Mouse (Mus musculus) mouse embryonic stem cell (cell line): ENCODE measurements at regions not wholly inside any gene's neighbourhood (a gene's known extent, or its start where the extent isn't known, plus 50 kb on each side); places are given as distances from the start of the nearest gene placed in this dataset.
"Not testable (repeated sequence)": the region's sequence is repeated elsewhere in the genome, so short reads cannot be mapped to it uniquely, and the experiment has no call there.

Experiments
- in situ Hi-C, 2 experiments: fragments of 300-500 bp; cut with MboI; formaldehyde crosslinking; loops; 1 replicate in 1 of 2; 3 replicates in 1 of 2; pipeline ENCODE4 v1.14.3; 2019 to 2020; ENCODE audit warnings: low sequenced_read_pairs in 2 of 2, low pct_unique_long_range_greater_than_20kb in 1 of 2, mixed read lengths in 1 of 2; ENCODE audit not compliant: unreplicated experiment in 1 of 2

GRCm38 (mm10) chr1:166866256-166866655, 135.0 kb upstream of the Fam78b start:
- in situ Hi-C loops, result no loop called here

GRCm38 (mm10) chr1:166871258-166871657, 130.0 kb upstream of the Fam78b start:
- in situ Hi-C loops, result no loop called here

DNA sequence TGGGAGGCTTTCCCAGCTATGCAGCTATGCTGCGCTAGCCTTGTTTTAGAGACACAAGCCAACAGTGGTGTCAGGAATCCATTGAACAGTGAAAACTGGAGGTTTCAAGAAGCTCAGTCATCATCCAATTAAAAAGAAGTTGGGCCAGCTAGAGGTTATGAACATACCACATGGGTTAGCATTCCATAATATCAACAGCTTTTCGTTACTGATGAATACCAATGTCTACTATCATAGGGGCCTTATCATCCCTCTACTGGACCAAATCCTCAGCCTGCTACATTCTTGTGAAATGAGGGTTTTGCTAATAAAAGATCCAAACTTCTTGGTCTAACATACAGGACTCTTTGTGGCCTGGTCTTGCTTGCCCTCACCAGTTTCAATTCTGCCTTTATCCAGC, 124.8 kb upstream of the Fam78b start:
- in situ Hi-C loops, result no loop called here

DNA sequence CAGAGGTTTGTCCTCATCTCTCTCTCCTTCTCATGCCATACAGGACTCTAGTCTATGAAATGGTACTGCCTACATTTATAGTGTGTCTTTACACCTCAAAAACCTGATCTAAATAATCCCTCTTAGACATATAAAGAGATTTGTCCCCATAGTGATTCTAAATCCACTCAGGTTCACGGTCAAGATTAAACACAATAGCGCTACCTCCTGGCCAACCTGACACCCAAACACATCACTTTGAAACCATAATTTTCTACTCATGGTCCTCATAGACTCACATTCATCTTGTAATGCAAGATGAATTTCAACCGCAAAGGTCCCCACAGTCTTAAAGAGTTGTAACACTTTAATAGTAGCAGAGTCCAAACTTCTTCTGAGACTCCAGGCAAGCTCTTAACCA, 118.0 kb upstream of the Fam78b start:
- in situ Hi-C loops, result no loop called here

DNA sequence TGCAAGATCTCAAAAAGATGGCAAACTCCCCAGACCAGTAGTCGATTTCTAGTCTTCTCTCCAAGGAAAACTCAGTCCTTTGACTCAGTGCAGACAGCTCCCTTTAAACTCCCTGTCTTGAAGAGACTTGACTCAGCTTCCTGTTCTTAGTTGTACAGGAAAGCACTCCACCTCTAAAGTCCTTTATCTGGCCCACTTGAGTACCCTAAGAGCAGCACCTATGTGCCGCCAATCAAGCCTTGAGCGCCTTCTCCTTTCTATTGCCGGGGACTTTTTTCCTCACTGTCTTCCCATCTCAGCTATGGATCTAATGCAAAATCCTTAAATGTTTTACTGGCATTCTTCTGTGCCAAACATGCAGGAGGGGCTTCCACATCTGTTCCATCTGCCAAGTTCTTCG, 105.3 kb upstream of the Fam78b start:
- in situ Hi-C loops, result no loop called here

DNA sequence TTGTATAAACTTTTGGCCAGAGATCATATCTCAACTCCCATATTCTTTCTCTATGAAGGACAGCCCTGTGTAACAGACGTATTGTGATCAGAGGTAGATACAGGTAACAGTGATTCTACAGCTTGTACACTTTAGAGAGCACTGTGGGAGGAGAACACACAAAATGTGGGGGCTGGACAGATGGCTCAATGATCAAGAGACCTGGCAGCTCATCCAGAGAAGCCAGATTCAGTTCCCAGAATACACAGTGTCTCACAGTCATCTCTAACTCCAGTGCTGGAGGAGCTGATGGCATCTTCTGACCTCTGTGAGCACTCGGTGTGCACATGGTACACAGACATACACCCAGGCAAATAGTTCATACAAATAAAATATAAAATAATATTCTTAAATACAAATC, 102.5 kb upstream of the Fam78b start:
- in situ Hi-C loops, result no loop called here

GRCm38 (mm10) chr1:166899238-166899637, 102.0 kb upstream of the Fam78b start:
- in situ Hi-C loops, result no loop called here

DNA sequence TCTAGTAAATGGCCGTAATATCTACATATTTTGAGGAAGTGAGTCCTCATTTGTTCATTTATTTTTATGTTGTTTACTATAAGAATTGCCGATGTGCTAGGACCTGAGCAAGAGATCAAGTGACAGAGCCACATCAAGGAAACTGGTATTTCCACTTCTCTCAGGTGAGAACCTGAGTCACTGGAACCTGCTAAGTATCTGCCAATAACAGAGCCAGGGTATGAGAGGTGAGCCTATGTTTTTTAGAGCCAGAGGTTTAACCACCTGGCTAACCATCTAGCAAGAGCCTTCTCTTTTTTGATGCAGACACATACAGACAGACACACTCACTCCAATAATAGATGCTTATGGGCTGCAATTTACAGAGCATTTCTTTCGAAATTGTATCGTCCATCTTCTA, 101.2 kb upstream of the Fam78b start:
- in situ Hi-C loops, result no loop called here

DNA sequence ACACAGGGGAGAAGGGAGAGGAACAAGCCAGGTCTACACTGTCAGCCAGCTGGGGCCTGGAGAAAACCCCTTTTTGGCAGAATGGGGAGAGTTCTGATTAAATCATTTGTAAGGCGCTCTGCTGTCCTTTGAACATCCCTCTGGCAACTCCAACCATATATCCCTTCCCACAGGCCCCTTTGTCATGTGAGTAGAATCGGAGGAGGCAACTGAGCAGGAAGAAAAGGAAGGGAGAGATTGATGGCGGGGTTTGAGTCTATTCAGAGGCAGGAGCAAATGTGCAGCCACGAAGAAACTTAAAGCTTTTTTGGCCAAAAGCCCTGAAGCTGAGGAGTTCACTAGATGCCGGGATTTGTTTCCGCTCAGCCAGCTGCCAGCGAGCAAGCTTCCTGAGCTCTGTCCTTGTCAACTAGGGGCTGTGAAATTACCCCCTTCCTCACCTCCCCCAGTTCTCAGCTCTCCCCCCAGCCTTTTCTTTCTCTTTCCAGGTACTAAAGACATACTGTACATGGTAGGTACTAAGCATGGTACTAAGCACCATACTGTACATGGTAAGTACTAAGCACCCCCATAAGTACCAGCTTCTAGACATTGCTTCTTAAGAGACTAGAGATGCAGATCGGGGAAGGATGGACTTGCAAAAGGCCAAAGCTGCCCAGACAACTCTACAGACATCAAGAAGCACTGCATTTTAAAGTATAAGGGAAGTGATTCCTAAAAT, 100.6 kb upstream of the Fam78b start:
- in situ Hi-C loops, result no loop called here

- in situ Hi-C loops, result no loop called here
These were observed 99.6 kb upstream of the Fam78b start for GRCm38 (mm10) chr1:166901574-166901973.

DNA sequence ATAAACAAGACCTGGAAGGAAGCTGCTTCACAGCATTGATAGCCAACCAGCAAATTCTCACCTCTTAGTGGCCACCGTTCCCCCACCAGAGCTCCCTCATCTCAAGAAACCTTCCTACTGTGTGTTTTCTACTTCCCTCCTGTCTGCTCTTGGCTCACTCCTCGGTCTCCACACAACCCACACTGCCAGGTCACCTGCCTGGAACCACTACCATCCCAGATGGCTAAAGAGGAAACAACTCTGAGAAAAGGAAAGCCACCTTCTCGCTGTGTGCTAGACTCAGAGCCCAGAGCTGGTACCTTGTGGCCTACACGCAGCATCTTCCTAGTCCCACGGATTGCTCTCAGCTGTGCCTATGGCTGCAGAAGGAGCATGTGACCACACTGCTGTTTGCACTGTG, 97.8 kb upstream of the Fam78b start:
- in situ Hi-C loops, result no loop called here

GRCm38 (mm10) chr1:166908231-166908805, 92.9 kb upstream of the Fam78b start:
- in situ Hi-C loops, result no loop called here

DNA sequence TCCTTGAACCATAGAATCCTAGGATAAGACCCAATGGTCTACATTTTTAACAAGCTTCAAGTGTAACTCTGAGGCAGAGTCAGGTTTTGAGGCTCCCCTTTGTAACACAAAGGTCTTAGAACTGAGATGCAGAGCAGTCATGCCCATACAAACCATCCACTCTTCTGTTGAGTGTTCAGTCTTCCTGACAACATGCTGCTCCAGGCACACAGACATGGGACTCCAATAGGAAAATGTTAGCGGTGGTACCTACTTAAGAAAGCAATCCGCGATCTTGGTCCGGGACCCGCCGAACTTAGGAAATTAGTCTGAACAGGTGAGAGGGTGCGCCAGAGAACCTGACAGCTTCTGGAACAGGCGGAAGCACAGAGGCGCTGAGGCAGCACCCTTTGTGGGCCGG, 89.0 kb upstream of the Fam78b start:
- in situ Hi-C loops, result not testable (repeated sequence)

DNA sequence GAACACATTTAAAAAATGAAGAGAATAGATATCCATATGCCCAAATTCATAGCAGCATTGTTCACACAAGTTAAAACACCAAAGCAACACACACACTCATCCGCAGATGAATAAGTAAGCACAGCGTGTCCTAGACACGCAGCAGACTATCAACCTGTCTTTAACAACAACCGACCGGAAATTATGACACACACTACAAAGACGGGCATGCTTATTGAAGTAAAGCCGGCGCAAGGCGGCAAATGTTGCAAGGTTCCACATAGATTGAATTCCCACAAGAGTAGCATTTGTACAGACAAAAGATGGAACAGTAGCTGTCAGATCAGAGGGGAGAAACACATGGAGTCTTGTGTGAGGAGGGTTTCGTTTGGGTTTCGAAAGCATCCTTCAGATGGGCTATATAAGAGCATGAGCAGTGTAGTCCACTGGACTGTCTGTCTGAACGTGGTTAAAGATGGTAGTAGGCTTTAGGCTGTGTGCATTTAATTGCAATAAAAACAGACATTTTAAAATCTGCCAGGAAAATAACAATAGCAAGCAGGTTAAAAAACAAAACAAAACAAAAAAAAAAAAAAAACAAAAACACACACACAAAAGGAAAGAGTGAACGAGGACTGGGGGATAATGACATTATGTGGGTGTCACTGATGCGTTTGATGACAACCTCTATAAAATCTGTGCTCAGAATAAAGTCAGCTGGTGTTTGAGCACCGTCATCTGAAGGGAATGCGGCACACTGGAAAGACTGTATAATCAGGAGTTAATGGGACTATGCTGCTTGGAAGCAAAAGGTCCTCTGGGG, 78.1 kb upstream of the Fam78b start:
- in situ Hi-C loops, result no loop called here

- in situ Hi-C loops, result no loop called here
These were observed 77.6 kb upstream of the Fam78b start for GRCm38 (mm10) chr1:166923713-166923975.

DNA sequence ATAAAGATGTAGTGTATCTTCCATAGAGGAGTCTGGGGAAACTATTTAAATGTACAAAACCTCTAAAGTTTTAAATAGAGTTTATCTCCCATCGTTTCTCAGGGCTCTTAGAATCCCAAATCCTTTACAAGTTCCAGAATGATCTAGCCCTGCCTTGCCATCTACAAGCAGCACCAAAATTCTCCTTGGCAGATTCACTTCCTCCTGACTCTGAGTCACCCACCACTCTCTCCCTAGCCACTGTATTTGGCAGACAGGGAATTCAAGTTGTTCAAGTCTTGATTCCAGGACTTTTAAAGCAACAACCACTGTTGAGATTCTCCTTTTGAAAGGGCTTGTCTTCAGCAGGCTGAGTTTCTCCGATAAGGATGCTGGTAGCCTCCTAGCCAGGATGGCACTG, 77.1 kb upstream of the Fam78b start:
- in situ Hi-C loops, result no loop called here

- in situ Hi-C loops, result no loop called here
These were observed 75.1 kb upstream of the Fam78b start for GRCm38 (mm10) chr1:166926078-166926477.

- in situ Hi-C loops, result not testable (repeated sequence)
These were observed 61.5 kb upstream of the Fam78b start for GRCm38 (mm10) chr1:166939744-166940143.

GRCm38 (mm10) chr1:166940146-166941076, 60.8 kb upstream of the Fam78b start:
- in situ Hi-C loops, result not testable (repeated sequence)
